Mouse (Mus musculus) liver, postnatal 0 days (tissue): ENCODE data around the gene Thada. TPM values are rescaled to one million over a fixed set of nuclear protein-coding genes. Genes with fewer than 3 reads are reported as not detected.

Source experiments
- ATAC-seq: fragments of 200-750 bp; cut with Nextera tagmentation; 2 replicates; pipeline ENCODE4 v1.8.0; 2017; ENCODE audit warnings: mild to moderate bottlenecking, moderate library complexity
- DNase-seq: peaks from one replicate; pipeline ENCODE4 v3.0.0-alpha.2; 2016
- H3K27ac ChIP-seq: fragments of 300-500 bp; sonication (generic); 2 replicates; pipeline ENCODE4 v1.5.1; 2014; ENCODE audit warnings: antibody characterized with exemption, moderate library complexity, mild to moderate bottlenecking, low read depth
- H3K27me3 ChIP-seq: fragments of 300-500 bp; sonication (generic); 2 replicates; pipeline ENCODE4 v1.6.1; 2014; ENCODE audit warnings: low read length, control low read depth, mixed read lengths; ENCODE audit not compliant: insufficient read depth
- H3K36me3 ChIP-seq: fragments of 300-500 bp; sonication (generic); replicated peaks from 2 replicates; pipeline ENCODE4 v1.6.1; 2014; ENCODE audit warnings: mild to moderate bottlenecking, control low read depth, low read length, moderate library complexity, mixed read lengths; ENCODE audit not compliant: insufficient read depth
- H3K4me1 ChIP-seq: fragments of 300-500 bp; sonication (generic); 2 replicates; pipeline ENCODE4 v1.6.1; 2014; ENCODE audit warnings: antibody characterized with exemption, mild to moderate bottlenecking, control low read depth; ENCODE audit not compliant: insufficient read depth
- H3K4me2 ChIP-seq: fragments of 300-500 bp; sonication (generic); 2 replicates; pipeline ENCODE4 v1.6.1; 2014; ENCODE audit warnings: low read depth, mild to moderate bottlenecking, low read length, moderate library complexity, mixed read lengths
- H3K4me3 ChIP-seq: fragments of 300-500 bp; sonication (generic); 2 replicates; pipeline ENCODE4 v1.5.1; 2014; ENCODE audit warnings: low read depth, low read length
- H3K9ac ChIP-seq: fragments of 300-500 bp; sonication (generic); replicated peaks from 2 replicates; pipeline ENCODE4 v1.6.1; 2014; ENCODE audit warnings: mild to moderate bottlenecking, moderate library complexity
- H3K9me3 ChIP-seq: fragments of 300-500 bp; sonication (generic); 2 replicates; pipeline ENCODE4 v1.6.1; 2016; ENCODE audit warnings: mild to moderate bottlenecking, control low read depth, low read length, mixed read lengths
- CTCF ChIP-seq: sonication (generic); IDR thresholded peaks from 2 replicates; pipeline ENCODE4 v1.5.1; 2016; ENCODE audit warnings: antibody characterized with exemption, low read depth
- EP300 ChIP-seq: IDR thresholded peaks from 2 replicates; pipeline ENCODE4 v1.6.1; 2016; ENCODE audit warnings: antibody characterized with exemption, low read depth, mild to moderate bottlenecking
- WGBS: fragments of 180-500 bp; shearing (Covaris S2); extraction: QIAGEN DNeasy Blood & Tissue Kit; methylation state at CpG from one replicate; pipeline ENCODE4 v1.1.7; 2014; ENCODE audit not compliant: insufficient replicate concordance; 5-methylcytosine and 5-hydroxymethylcytosine counted together
- polyA plus RNA-seq: library from polyadenylated mRNA; unstranded; fragments of >200 nt; fragmentation: Nextera tagmentation; extraction: Ambion mirVana; gene quantifications from 2 replicates; pipeline ENCODE4 v1.2.1, GENCODE M21; 2015

The Thada gene
- polyA plus RNA-seq, 1 experiment from 2014 or later = 1.2 TPM

DNA sequence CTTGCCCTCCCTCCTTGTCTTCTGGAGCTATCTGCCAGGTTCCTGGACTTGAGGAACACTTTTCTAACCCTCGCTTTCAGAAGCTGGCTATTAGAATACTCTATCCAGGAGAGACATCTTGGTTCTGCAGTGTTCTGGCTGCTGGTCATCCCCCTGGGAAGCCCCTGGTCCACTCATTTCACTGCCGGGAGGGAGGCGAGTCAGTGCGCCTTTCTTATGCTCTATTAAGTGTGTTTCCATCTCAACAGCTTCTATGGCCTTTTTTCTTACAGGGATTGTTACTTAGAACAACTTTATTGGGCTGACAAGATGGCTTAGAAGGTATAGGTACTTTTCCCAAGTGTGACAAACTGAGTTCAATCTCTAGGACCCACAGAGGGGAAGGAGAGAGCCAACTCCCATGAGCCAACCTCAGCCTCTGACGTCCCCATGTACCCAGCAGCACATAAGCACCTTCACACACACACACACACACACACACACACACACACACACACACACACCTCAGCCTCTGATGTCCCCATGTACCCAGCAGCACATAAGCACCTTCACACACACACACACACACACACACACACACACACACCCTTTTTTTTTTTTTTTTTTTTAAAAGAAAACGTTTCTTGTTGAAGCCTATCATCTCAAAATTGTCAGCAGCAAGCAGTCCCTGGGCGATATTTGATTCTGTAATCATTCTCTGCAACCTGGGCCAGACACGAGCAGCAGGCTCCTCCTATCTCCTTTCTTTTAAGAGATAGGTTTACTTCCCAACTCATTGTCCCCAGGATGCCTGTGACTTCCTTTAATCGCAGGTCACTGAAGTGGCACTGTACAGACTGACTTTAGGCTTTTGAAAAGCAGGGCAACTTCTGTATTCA lies 113.9 kb downstream of the Thada start:
- H3K27ac ChIP-seq = no peak overlapping the region
- peak; percentile 77; the same call in 1 of the 2 replicates for TF ChIP-seq EP300
- TF ChIP-seq CTCF = no peak

GRCm38 (mm10) chr17:84351276-84351675 lies 114.7 kb downstream of the Thada start:
- no peak overlapping the region for H3K4me2 ChIP-seq
- no peak for ATAC-seq
- no peaks in the 10 kb centered on the region for H3K9me3 ChIP-seq
- 0 out of 2 replicates have a peak, but pooled peaks cover 2% of the 10 kb centered on the region for H3K4me1 ChIP-seq
- 68% methylated on average over 3 of the region's 3 CpGs for WGBS
- H3K4me3 ChIP-seq = no peak overlapping the region
- TF ChIP-seq EP300 = no peak
- no peak for TF ChIP-seq CTCF
- no peaks in the 10 kb centered on the region for H3K27me3 ChIP-seq
- no peak overlapping the region for H3K27ac ChIP-seq
- H3K36me3 ChIP-seq = peaks cover 2% of the 10 kb centered on the region
- DNase-seq = no peak
- no peak overlapping the region for H3K9ac ChIP-seq

More for the DNA sequence above, 113.9 kb downstream of the Thada start:
- WGBS = 64% methylated on average over 9 of the region's 9 CpGs
- no peaks in the 10 kb centered on the region for H3K27me3 ChIP-seq
- DNase-seq (no peak), ATAC-seq (peak; percentile 53)
- H3K9me3 ChIP-seq = no peaks in the 10 kb centered on the region
- H3K36me3 ChIP-seq = no peaks in the 10 kb centered on the region; the same call in 1 of the 2 replicates
- H3K4me2 ChIP-seq = no peak overlapping the region
- H3K9ac ChIP-seq = no peak overlapping the region
- 0 out of 2 replicates have a peak, but pooled peaks cover 2% of the 10 kb centered on the region for H3K4me1 ChIP-seq
- H3K4me3 ChIP-seq = no peak overlapping the region

- Histone ChIP-seq H3K9me3 (no peaks in the 10 kb centered on the region), H3K27me3 (no peaks in the 10 kb centered on the region), H3K9ac (no peak overlapping the region), H3K4me3 (no peak overlapping the region), H3K4me2 (no peak overlapping the region), H3K27ac (no peak overlapping the region), H3K4me1 (0 out of 2 replicates have a peak, but pooled peaks cover 2% of the 10 kb centered on the region), H3K36me3 (peaks cover 4% of the 10 kb centered on the region)
- TF ChIP-seq CTCF (no peak), EP300 (no peak)
- no peak for DNase-seq
- WGBS = 78% methylated on average over 3 of the region's 3 CpGs
- ATAC-seq = no peak
These were observed 117.1 kb downstream of the Thada start for GRCm38 (mm10) chr17:84348865-84349264.

DNA sequence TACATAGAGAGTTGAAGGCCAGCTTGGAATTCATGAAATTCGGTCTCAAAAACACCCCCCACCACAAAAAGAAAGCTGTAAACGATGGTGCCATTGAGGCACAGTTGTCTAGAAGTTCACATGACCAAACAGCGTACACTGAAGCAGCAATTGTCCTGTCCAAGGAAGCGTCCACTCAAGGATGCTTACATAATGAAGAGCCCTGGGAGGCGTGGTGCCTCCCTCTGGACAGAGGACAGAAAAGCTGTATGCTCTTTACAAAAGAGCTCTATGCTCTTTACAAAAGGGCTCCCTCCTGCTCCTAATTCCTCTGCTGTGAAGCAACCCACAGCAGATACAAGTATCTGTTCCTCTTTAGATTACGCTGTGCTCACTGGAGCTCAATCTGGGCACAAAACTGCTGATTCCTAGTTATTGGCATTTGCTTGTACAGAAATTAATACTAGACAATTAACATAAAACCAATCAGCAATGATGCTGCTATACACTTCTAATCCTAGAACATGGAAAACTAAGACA lies 123.6 kb downstream of the Thada start:
- no peaks in the 10 kb centered on the region for H3K27me3 ChIP-seq
- no peak overlapping the region for H3K4me2 ChIP-seq
- H3K9me3 ChIP-seq = no peaks in the 10 kb centered on the region
- H3K4me3 ChIP-seq = no peak overlapping the region
- H3K4me1 ChIP-seq = no peaks in the 10 kb centered on the region
- no peak for TF ChIP-seq CTCF
- TF ChIP-seq EP300 = no peak
- no peak overlapping the region for H3K27ac ChIP-seq
- peaks cover 4% of the 10 kb centered on the region for H3K36me3 ChIP-seq
- H3K9ac ChIP-seq = no peak overlapping the region
- WGBS = 81% methylated on average over 6 of the region's 6 CpGs
- no peak for ATAC-seq
- no peak for DNase-seq

- Histone ChIP-seq H3K9ac (no peak overlapping the region), H3K36me3 (peaks cover 5% of the 10 kb centered on the region), H3K27me3 (no peaks in the 10 kb centered on the region), H3K4me2 (no peak overlapping the region), H3K4me3 (no peak overlapping the region), H3K9me3 (no peaks in the 10 kb centered on the region), H3K4me1 (no peaks in the 10 kb centered on the region), H3K27ac (no peak overlapping the region)
- 66% methylated on average over 2 of the region's 2 CpGs for WGBS
- 0 out of 2 replicates have a peak, but pooled peaks have one; percentile 16 for TF ChIP-seq CTCF
- TF ChIP-seq EP300 = no peak
- no peak for ATAC-seq
- DNase-seq = no peak
These were observed 124.3 kb downstream of the Thada start for GRCm38 (mm10) chr17:84341686-84342085.

GRCm38 (mm10) chr17:84340574-84340973 lies 125.4 kb downstream of the Thada start:
- no peak for ATAC-seq
- TF ChIP-seq CTCF (no peak), EP300 (no peak)
- no peak overlapping the region for H3K4me3 ChIP-seq
- H3K9ac ChIP-seq = no peak overlapping the region
- H3K27ac ChIP-seq = no peak overlapping the region
- 91% methylated on average over 3 of the region's 3 CpGs for WGBS
- no peak overlapping the region for H3K4me2 ChIP-seq
- no peaks in the 10 kb centered on the region for H3K4me1 ChIP-seq
- H3K27me3 ChIP-seq = no peaks in the 10 kb centered on the region
- H3K9me3 ChIP-seq = no peaks in the 10 kb centered on the region
- DNase-seq = no peak
- peaks cover 4% of the 10 kb centered on the region; the same call in 1 of the 2 replicates for H3K36me3 ChIP-seq
